Mouse (Mus musculus): ENCODE data around the gene Slc50a1.
A peak's percentile ranks its signal among the peaks of the same experiment; 100 is the strongest.

GRCm38 (mm10) chr3:89228836-89229235, 41.5 kb downstream of the Slc50a1 start, which contains the start of gene Muc1:
- TF ChIP-seq CTCF (IDR thresholded peaks at IDR 0.05; ENCODE audit: insufficient read depth, low read length) (no peak), POLR2A (IDR thresholded peaks at IDR 0.05; ENCODE audit: borderline replicate concordance, extremely low read depth, low read depth, low read length) (peak; percentile 97; the same call in 1 of the 2 replicates)
